Mouse (Mus musculus): ENCODE results near the gene Prkag1.
A peak's percentile ranks its signal among the peaks of the same experiment; 100 is the strongest.
"Not testable (repeated sequence)": the region's sequence is repeated elsewhere in the genome, so short reads cannot be mapped to it uniquely, and the experiment has no call there.

Prkag1 gene

DNA sequence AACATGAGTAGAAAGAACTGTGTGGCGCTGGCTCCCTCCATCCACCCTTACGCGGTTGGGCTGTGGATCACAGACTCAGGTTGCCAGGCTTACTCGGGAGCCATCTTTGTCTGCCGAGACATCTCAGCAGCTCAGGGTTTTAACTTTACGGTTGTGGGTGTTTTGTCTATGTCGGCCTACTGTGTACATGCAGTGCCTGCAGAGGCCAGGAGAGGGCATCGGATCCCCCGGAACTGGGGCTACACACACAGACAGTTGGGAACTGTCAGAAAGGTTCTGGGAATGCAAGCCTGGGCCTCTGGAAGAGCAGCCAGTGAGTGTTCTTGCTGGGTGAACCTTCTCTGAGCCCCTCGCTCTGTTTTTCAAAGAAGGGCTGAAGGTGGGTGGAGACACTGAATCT, 9.9 kb downstream of the Prkag1 start:
- no peak for DNase-seq

DNA sequence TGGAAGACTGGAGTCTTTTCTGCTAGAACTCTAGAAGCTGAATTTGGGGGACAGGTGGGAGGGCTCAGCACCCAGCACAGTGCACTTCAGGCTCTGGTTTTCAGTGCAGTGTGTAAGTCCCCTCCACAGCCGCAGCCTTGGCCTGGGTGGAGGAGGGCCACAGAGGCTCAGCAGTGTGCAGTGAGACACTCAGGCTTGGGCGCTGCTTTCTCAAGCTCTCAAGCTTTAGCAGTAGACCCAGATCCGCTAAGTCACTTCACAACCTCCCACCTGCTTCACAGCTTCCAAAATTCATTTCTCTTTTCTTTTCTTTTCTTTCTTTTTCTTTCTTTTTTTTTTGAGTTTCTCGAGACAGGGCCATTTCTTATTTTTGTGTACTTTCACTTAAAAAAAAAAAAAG, 10.4 kb downstream of the Prkag1 start:
- no peak for DNase-seq

DNA sequence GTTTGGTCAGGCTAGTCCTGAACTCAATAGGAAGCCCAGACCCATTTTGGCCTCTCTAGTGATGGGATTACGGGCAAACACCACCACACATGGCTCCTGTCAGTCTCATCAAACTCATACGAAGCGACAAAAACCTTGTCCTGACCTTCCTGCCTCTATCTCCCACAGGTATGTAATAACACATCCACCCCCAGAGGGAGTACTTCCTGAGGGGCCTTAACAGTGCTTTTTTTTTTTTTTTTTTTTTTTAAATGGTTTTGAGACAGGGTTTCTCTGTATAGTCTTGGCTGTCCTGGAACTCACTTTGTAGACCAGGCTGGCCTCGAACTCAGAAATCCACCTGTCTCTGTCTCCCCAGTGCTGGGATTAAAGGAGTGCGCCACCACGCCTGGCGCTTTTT, 13.2 kb downstream of the Prkag1 start:
- no peak for DNase-seq

DNA sequence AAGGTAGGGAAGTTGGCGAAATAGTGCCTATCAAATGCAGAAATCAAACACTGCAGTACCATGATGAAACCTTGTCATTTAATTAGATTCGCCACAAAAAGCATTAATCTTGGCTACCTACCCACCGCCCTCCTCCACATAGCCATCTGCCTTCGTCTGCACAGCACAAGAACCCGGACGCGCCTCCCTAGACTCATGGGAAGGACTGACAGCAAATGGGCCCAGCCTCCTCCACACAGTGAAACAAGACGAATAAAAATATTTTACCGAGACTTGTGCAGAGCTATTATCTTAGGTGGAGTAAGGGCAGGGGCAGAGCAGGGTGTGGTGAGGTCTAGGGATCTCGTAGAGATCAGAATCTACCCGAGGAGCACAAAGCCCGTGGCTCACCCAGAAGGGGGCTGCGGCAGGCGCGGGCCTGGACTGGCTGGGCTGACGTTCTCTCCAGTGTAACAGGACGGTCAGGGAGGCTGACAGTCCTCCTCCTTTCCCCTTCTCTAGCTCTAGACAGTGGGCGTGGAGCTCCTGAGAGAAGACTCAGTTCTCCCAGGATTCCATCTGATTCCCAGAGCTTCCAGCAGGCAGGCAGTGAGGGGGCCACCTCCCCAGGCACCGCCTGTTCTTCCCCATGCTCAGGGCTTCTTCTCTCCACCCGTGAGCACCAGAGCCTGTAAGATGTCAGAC, 18.4 kb downstream of the Prkag1 start:
- DNase-seq, result peak in 1 of 2 experiments; percentile 44

DNA sequence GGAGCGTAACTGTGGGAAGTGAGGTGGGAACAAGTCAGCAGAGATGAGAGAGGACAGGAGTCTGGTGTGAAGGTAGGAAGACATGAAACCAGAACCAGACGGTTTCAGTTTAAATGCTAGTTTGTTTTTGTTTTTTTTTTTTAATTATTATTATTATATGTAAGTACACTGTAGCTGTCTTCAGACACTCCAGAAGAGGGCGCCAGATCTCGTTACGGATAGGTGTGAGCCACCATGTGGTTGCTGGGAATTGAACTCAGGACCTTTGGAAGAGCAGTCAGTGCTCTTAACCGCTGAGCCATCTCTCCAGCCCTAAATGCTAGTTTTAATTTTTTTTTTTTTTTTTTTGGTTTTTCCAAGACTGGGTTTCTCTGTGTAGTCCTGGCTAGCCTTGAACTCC, 21.1 kb downstream of the Prkag1 start:
- DNase-seq, result not testable (repeated sequence)

DNA sequence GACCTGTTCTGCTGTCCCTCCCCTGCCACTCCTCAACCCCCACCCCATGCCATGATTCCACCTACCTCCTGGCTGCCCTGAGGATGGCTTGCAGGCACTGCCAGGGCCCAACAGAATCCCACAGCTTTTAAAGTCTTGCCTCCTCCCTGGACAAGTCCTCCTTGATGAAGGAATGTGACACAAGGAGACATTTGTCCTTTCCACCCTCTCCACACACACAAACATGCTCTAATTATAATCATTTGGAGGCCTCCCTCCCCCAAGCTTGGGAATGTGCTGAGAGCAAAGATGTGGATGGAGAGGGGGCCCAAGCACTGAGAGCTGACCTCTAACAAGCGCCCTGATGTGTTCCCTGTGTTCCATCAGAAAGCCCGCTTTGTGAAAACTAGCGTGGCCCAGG, 21.9 kb downstream of the Prkag1 start, which contains the start of gene Ddn:
TSS of gene Ddn (minus strand) at position 101 of the 400 bp plus-strand sequence.
- no peak for DNase-seq

DNA sequence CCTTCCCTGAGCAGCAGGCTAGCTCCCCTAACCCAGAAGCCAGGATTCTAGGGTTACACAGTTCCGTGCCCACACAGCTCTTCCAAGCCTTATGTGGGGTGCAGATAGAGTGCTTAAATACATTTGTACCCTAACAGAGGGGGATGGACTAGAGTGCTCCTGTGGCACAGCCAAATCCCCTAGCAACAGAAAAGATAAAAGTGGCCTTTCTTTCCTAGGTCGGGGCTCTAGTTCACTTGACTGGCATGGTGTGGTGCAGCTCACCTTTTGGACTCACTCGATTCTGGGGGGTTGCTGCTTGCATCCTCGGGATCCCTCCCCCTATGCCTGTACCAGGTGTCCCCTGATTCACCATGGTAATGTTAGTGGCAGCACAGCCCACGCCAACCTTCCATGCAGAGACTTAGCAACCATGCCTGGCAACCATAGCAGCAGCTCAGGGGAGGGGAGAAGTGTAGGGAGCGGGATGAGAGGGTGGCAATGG, 22.6 kb downstream of the Prkag1 start:
- no peak for DNase-seq

DNA sequence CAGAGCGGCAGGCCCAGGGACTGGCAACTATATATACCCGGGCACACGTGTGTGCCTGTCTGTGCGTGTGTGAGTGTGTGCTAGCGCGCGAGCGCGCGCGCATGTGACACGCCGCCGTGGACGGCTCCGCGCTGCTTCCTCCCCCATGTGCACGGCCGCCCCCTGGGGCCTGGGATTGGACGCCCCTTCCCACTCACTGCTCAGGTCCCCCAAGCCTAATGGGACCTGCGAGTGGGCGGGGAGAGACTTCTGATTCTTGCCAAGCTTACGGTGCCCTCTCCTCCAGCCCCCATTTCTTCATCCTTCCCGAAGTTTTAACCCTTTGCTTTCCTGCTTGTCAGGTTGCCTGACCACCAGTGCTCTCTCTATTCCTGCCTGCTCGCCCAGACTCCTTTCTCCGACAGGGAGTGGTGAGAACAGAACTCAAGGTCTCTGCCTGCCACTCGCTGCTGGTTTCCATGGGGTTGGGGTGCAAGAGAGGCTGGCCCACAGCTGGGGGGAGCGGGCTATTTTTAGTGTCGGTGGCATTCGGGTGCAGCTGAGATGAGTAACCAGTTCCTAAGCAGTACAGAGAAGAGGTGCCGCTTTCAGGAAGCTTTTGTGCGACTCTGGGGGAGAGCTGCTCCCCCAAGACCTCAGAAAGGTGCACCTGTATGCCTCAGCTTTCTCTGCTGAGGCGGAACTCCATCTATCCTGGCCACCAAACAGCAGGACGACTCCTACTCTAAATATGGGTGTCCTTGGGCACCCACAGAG, 23.2 kb downstream of the Prkag1 start:
- peak in 1 of 2 experiments; percentile 51 for DNase-seq

DNA sequence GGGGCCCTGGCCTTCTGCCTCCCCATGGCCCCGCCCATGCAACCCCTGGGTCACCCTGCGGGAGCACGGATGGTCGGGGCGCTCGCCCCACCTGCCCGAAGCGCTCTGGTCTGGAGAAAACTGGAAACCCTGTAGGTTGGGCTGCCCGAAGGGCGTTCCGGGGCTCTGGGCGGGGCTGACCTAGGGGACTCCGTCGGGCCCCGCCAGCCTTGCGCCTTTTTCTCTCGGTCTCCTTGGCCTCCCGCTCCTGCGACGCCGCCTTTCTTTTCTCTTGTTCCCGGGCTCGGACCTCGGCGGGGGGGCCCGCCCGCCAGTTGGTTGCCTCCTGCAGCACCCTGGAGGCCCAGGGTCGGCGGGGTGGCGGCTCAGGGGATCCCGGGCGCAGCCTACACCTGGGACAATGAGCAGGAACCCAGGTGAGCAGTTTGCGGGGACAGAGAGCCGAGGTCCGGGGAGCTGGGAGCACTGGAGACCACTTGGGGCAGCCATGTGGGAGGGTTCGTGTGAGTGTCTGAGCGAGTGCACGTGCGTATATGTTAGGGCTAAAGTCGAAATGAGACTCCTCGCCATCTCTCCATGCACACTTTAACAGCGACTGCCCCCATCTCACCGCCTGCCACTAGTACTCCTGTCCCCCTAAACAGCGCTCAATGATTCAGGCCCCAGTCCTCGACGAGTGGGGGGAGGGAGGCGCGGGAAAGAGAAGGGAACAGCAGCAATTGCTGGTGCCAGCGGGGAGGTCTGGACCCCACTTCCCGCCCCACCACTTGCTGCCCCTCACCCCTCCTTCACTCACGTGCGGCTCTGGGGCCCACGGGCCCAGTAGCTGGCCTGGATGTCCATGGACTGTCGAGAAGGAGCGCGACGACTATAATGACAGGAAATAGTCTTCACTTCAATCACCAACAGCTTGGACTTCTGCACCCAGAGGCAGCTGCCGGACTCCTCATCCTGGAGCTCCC, 24.2 kb downstream of the Prkag1 start:
- peak; percentile 23 to 67 for DNase-seq

DNA sequence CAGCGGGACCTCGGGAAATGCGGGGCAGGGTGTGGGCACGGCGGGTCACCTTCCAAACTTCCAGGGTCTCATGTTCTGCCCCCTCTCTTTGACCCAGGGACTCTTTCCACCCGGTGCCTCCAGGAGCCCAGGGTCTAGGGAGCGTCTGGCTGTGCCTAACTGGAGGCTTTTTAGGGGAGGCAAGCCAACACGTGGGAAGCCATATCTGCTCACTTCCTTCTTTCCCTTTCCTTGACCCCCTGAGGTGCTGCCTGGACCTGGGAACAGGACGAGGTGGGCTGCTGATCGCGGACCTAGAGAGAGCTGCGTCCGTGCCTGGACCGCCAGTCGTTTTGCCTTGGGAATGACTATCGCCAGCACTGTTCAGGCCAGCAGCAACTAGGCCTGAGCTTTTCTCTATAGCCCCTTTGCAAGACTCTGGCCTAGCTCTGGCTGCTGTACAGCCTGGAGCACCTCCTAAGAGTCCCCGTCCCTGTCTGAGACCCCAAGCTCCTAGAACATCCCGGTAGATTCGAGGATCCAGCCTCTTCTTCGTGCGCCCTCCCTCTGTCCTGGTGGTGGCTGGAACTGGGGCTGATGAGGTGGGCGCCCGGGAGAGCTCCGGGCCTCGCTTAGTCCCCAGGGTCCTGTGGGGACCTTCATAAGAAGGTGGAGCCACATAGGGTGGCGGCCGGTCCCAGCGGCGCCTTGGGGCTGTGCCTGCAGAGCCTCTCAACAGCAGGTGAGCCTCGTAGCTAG, 25.1 kb downstream of the Prkag1 start:
- no peak for DNase-seq

DNA sequence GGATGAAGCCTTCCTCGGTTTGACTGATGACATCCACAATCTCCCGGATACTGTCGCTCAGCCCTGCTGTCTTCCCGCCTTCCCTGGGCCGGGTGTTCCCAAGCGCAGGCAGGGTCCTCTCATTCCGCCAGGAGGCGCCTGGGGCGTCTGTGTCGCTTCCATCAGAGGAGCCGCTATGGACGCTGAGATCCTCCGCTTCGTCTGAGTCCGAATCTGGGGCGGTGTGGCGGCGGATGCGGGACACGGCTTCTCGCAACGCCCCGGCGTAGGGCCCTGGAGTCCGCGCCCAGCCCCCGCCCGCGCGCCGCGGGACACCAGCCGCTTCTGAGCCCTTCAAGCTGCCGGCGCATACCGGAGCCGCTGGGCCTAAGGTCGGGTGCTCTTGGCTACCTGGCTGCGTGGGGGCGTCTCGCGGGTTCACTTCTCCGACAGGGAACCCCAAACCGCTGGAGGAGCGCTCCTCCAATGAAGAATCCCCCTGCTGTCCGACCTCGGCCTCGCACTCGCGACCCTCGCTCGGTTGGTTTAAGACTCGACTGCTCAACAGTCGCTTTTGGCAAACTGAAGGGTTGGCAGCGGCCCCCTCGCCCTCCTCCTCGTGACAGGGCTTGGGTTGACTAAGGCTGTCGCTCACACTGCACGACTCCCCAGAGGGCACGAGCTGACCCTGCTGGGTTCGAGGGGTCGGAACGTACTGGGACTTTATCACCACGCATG, 25.8 kb downstream of the Prkag1 start:
- DNase-seq, result peak; percentile 78 to 79

DNA sequence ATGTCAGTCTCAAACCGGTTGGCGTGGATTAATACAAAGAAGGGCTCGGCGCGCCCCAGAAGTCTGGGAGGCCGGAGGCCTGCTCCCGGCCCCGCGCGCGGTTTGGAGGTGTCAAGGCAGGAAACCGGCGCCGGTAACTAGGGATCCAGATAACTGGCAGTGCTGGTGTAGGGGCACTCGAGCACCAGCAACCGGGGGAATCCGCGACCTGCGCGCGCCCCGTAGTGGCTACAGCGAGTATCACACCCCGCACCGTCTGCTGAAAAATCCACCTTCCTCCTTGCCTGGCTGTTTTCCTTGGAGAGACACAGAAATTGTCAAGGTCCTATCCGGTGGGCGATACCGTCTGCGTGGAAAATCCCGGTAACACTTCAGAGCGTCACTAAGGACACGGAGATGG, 27.3 kb downstream of the Prkag1 start:
- peak; percentile 84 to 88 for DNase-seq

DNA sequence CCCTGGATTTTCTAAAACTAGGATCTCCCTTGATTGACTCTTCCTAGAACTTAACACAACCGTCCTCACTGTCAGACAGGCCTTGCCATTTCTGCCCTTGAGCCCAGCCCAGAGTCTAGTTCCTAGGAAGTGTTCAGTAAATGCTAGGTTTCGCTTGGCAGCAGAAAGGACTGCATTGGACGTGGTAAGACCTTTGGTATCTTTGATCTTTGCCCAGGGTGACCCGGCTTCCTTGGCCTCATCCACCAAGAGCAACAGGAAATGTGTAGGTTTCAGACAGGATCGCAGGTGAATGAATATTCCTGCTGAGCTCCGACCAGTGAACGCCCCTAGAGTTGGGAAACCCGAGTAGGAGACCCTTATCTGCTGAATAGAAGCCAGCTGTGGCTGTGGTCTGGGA, 28.4 kb downstream of the Prkag1 start:
- DNase-seq, result peak; percentile 44 to 60

DNA sequence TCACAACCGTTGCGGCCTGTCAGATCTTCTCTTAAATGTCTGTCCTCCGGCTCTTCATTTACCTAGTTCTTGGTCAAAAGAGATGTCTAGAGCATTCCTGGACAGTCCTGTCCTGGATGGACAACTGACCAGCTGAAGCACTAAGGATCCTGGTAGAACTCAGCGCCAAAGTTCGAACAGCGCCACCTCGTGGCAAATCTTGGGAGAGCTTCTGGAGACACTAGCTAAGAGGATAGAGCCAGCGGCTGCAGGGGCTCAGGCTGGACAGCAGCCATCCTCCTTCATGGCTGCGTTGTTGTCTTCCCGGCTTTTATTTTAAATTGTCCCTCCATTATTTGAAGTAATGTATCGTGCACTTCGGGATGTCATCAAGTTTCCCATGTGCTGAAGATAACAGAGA, 31.9 kb downstream of the Prkag1 start:
- peak; percentile 77 to 90 for DNase-seq

DNA sequence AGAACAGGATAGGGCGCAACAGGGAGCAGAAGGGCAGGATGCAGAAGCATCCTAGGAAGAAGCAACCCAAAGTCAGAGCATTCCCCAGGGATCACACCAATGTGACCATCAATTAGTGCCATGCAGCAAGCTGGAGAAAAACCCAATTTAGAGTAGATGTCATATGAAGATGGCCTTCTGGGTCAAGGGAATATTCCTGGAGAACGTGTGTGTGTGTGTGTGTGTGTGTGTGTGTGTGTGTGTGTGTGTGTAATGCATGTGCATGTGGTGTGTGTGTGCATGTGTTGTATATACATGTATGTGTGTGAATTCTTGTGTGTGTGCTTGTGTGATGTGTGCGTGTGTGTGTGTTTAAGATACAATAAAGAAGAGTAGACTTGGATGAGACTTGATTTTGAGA, 32.4 kb downstream of the Prkag1 start:
- DNase-seq, result no peak

DNA sequence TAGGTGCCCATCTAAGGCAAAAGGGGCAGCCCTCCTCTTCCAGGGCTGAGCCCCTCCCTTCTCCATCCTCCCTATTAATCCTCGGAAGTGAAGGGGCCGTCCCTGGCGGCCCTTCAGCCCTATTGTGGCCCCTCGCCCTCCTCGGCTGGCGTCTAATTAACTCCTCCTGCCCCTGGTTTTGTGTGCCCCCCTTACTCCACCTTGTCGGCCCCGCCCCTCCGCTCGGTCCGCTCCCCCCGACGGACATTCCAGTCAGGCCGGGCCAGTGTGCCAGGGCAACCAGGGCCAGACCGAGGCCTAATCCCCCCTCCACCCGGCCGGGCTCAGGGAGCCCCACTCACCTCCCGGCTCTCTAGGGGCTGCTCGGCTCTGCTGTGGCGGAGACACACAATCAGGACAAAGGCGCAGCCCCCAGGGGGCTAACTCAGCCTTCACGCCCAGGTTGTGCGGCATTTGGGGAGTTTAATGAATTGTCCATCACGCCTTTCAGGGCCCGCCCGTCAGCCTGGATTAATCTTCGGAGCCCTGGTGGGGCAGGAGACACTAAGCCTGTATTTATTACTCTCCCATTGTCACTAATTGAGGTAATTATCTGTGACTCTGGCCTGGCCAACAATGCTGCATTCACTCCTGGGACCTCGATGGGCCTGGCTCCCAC, 33.4 kb downstream of the Prkag1 start:
- no peak for DNase-seq

DNA sequence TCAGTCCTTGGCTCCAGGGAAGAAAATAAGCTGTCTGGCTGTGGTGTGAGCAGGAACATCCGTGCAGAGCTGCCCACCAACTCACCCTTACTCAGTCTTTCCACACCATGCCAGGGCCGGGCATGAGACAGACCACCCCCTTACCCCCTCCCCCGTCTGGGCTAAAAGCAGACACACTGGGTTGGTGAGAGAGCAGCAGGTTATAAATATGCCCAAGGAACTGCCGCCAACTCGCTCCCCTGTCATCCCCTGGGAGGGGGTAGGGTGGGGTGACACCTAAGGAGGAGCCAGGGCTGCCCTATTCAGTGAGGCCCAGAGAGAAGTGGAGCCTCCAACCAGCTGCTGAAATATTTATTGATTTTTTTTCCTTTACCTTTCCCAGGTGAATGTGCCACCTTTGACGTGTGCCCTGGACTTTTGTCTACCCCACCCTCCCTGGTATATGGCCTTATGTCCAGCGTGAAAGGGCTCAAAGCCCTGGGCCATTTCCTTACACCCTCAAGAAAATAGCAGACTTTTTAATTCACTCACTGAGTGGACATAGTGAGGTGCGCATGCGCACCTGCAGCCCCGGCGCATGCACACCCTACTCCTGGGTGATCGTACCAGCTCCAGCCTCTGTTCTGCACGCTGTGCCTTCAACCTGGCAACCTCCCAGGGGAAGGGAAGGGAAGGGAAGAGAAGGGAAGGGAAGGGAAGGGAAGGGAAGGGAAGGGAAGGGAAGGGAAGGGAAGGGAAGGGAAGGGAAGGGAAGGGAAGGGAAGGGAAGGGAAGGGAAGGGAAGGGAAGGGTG, 34.3 kb downstream of the Prkag1 start:
- no peak for DNase-seq

DNA sequence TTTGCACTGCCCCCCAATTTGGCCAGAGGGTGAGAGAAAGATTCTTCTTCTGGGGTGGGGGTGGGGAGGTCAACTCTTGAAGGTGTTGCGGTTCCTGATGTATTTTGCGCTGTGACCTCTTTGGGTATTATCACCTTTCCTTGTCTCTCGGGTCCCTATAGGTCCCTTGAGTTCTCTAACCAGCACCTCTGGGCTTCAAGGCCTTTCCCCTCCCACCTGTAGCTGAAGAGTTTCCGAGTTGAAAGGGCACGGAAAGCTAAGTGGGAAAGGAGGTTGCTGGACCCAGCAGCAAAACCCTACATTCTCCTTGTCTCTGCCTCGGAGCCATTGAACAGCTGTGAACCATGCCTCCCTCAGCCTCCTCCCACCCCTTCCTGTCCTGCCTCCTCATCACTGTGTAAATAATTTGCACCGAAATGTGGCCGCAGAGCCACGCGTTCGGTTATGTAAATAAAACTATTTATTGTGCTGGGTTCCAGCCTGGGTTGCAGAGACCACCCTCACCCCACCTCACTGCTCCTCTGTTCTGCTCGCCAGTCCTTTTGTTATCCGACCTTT, 38.1 kb downstream of the Prkag1 start:
- DNase-seq, result no peak

DNA sequence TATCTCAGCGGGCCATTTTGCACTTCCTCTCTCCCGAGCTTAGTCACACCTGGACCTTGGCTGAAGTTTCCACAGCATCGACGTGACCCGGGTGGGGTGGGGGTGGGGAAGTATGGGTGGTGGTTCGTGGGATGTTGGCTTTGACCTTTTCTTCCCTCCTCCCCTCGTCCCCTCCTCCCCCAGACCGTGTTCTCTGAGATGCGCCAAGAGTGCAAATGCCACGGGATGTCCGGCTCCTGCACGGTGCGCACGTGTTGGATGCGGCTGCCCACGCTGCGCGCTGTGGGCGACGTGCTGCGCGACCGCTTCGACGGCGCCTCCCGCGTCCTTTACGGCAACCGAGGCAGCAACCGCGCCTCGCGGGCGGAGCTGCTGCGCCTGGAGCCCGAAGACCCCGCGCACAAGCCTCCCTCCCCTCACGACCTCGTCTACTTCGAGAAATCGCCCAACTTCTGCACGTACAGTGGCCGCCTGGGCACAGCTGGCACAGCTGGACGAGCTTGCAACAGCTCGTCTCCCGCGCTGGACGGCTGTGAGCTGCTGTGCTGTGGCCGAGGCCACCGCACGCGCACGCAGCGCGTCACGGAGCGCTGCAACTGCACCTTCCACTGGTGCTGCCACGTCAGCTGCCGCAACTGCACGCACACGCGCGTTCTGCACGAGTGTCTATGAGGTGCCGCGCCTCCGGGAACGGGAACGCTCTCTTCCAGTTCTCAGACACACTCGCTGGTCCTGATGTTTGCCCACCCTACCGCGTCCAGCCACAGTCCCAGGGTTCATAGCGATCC, 38.9 kb downstream of the Prkag1 start:
- DNase-seq, result no peak

Data from kidney, postnatal 25 days (tissue).